Mouse (Mus musculus) hindbrain, embryonic 11.5 days (tissue): ENCODE data around the gene Cgnl1. TPM values are rescaled to one million over a fixed set of nuclear protein-coding genes. Genes with fewer than 3 reads are reported as not detected.
A peak's percentile ranks its signal among the peaks of the same experiment; 100 is the strongest.

Source experiments
- ATAC-seq: fragments of 200-750 bp; cut with Nextera tagmentation; 2 replicates; pipeline ENCODE4 v1.8.0; 2017; ENCODE audit warnings: mild to moderate bottlenecking, moderate TSS enrichment, moderate library complexity; ENCODE audit not compliant: low FRiP score
- DNase-seq: peaks from one replicate; pipeline ENCODE4 v3.0.0-alpha.2; 2015; ENCODE audit warnings: low spot score
- H3K27ac ChIP-seq: fragments of 300-500 bp; sonication (generic); 2 replicates; pipeline ENCODE4 v1.5.1; 2014; ENCODE audit warnings: mild to moderate bottlenecking, low read depth, low read length
- H3K27me3 ChIP-seq: fragments of 300-500 bp; sonication (generic); 2 replicates; pipeline ENCODE4 v1.6.1; 2014; ENCODE audit warnings: mild to moderate bottlenecking, low read length, moderate library complexity, mixed read lengths; ENCODE audit not compliant: control insufficient read depth, insufficient read depth
- H3K36me3 ChIP-seq: fragments of 300-500 bp; sonication (generic); 2 replicates; pipeline ENCODE4 v1.6.1; 2014; ENCODE audit warnings: mild to moderate bottlenecking, low read length, moderate library complexity, mixed read lengths; ENCODE audit not compliant: control insufficient read depth, insufficient read depth
- H3K4me1 ChIP-seq: fragments of 300-500 bp; sonication (generic); replicated peaks from 2 replicates; pipeline ENCODE4 v1.6.1; 2014; ENCODE audit warnings: low read length, mixed read lengths; ENCODE audit not compliant: control insufficient read depth, insufficient read depth
- H3K4me2 ChIP-seq: fragments of 300-500 bp; sonication (generic); replicated peaks from 2 replicates; pipeline ENCODE4 v1.6.1; 2014; ENCODE audit warnings: mild to moderate bottlenecking, low read depth, low read length
- H3K4me3 ChIP-seq: fragments of 300-500 bp; sonication (generic); 2 replicates; pipeline ENCODE4 v1.5.1; 2014; ENCODE audit warnings: low read depth, low read length
- H3K9ac ChIP-seq: fragments of 300-500 bp; sonication (generic); 2 replicates; pipeline ENCODE4 v1.6.1; 2014; ENCODE audit warnings: low read depth, low read length
- H3K9me3 ChIP-seq: fragments of 300-500 bp; sonication (generic); 2 replicates; pipeline ENCODE4 v1.6.1; 2016; ENCODE audit warnings: low read length; ENCODE audit not compliant: control insufficient read depth
- WGBS: fragments of 180-500 bp; shearing (Covaris S2); extraction: QIAGEN DNeasy Blood & Tissue Kit; methylation state at CpG from one replicate; pipeline ENCODE4 v1.1.7; 2014; 5-methylcytosine and 5-hydroxymethylcytosine counted together
- polyA plus RNA-seq: library from polyadenylated mRNA; unstranded; fragments of >200 nt; fragmentation: Nextera tagmentation; extraction: Ambion mirVana; gene quantifications from 2 replicates; pipeline ENCODE4 v1.2.1, GENCODE M21; 2014

Gene Cgnl1
- 5.0 and 6.3 TPM in 2 replicates for polyA plus RNA-seq

DNA sequence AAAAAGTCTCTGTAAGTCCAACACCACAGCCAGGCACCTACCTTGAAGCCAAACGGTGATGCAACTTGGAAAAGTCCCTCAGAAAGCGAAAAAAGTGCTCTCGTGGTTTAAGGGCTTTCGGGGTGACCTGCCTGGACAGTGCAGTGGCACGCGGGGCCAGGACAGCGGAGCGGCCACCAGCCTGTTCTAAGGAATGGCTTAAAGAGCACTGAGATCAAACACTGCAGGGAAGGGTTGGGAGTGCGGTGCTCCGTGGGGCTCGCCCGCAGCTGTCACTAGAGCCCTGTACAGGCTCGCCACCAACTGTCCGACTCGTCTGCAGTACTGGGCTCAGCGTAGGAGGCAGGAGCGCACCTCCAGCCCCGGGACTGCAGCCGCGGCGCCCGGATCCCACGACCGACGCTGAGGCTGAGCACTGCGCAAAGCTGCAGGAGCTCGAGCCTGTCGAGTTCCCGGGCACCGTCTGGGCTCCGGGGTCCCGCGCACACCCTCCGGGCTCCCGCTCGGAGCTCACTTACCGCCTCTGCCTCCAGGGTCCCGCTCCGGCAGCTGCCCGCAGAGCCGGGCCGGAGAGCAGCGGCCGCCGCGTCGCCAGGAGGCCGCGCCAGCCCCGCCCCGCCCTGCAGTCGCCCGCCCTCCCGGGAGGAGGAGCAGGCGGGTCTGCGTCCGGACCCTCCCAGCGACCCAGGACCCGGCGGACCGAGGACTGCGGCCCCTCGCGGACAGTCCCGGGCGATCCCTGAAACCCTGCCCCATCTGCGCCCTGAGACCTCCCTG, at the start of gene Cgnl1:
Cgnl1 (minus strand) TSS at position 612 of the 777 bp plus-strand sequence.
- no peak within 1 kb of the TSS for H3K27ac ChIP-seq
- under 1% methylated on average over 58 of the region's 67 CpGs for WGBS
- ATAC-seq: peak; percentile 86
- peak within 1 kb of the TSS; percentile 94 for H3K4me2 ChIP-seq
- peak within 1 kb of the TSS; percentile 67 for H3K9ac ChIP-seq
- H3K27me3 ChIP-seq: peaks cover 19% of the 10 kb centered on the region
- H3K36me3 ChIP-seq: no peaks in the 10 kb centered on the region
- peak within 1 kb of the TSS; percentile 54 for H3K4me3 ChIP-seq
- H3K4me1 ChIP-seq: peaks cover 3% of the 10 kb centered on the region
- H3K9me3 ChIP-seq: no peaks in the 10 kb centered on the region
- DNase-seq: peak; percentile 75

DNA sequence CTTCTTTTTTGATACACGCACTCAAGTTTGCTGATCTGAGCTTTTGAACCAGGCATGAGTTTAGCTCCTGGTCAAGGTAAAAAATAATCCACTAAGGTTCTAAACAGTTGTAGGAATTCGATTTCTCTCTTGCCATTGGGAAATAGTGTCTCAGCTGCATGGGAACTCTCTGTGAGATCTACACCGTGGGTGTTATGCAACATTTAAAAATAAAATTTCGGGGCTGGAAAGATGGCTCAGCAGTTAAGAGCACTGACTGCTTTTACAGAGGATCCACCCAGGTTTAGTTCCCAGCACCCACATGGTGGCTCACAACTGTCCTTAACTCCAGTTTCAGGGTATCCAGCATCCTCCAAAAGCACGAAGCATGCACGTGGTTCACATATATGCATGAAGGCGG, 47.1 kb upstream of the Cgnl1 start:
- no peak overlapping the region for H3K4me3 ChIP-seq
- DNase-seq: no peak
- no peaks in the 10 kb centered on the region for H3K4me1 ChIP-seq
- H3K27ac ChIP-seq: no peak overlapping the region
- no peak overlapping the region for H3K9ac ChIP-seq
- H3K27me3 ChIP-seq: no peaks in the 10 kb centered on the region
- no peak for ATAC-seq
- no peak overlapping the region for H3K4me2 ChIP-seq
- 93% methylated on average over 7 of the region's 7 CpGs for WGBS
- H3K36me3 ChIP-seq: no peaks in the 10 kb centered on the region
- H3K9me3 ChIP-seq: no peaks in the 10 kb centered on the region

DNA sequence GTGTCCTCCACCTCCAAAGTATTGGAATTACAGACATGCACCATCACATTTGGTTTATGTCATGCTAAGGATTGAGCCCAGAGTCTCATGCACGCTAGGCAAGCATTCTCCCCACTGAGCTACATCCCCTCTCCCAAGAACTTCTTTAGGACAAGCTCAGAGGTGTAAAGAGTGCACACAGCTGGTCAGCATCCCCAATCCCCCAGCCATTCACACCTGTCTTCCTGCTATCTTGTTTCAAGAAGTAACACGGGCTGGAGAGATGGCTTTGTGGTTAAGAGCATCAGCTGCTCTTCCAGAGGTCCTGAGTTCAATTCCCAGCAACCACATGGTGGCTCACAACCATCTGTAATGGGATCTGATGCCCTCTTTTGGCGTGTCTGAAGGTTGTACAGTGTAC, 44.7 kb upstream of the Cgnl1 start:
- H3K27me3 ChIP-seq: no peaks in the 10 kb centered on the region

DNA sequence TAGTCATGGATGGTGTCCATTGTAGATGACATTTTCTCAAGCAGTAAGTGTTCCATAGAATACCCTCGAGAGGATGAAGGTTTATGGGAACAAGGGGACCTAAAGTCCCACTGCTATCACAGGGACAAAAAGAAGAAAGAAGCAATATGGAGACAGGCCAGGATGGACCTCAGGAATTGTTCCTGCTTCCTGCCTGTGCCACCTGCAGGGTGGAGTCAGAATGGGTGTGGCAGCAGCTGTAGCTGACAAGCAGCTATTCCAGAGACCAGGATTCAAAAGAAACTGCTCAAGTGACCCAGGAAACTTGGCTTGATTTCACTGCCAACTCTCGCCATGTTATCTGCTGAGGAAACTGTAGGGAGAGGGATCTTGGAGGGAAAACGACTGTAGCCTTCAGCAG, 42.2 kb upstream of the Cgnl1 start:
- Histone ChIP-seq H3K4me2 (no peak overlapping the region), H3K9ac (no peak overlapping the region), H3K27ac (no peak overlapping the region), H3K36me3 (no peaks in the 10 kb centered on the region), H3K9me3 (no peaks in the 10 kb centered on the region), H3K4me1 (no peaks in the 10 kb centered on the region), H3K4me3 (no peak overlapping the region), H3K27me3 (no peaks in the 10 kb centered on the region)
- DNase-seq (no peak), ATAC-seq (no peak)
- WGBS: 81% methylated on average over 3 of the region's 3 CpGs

More for the DNA sequence above, 44.7 kb upstream of the Cgnl1 start:
- H3K36me3 ChIP-seq: no peaks in the 10 kb centered on the region
- H3K4me2 ChIP-seq: no peak overlapping the region
- 73% methylated on average over 3 of the region's 3 CpGs for WGBS
- H3K9ac ChIP-seq: no peak overlapping the region
- no peak overlapping the region for H3K27ac ChIP-seq
- no peaks in the 10 kb centered on the region for H3K9me3 ChIP-seq
- DNase-seq (no peak), ATAC-seq (no peak)
- H3K4me3 ChIP-seq: no peak overlapping the region
- no peaks in the 10 kb centered on the region for H3K4me1 ChIP-seq

DNA sequence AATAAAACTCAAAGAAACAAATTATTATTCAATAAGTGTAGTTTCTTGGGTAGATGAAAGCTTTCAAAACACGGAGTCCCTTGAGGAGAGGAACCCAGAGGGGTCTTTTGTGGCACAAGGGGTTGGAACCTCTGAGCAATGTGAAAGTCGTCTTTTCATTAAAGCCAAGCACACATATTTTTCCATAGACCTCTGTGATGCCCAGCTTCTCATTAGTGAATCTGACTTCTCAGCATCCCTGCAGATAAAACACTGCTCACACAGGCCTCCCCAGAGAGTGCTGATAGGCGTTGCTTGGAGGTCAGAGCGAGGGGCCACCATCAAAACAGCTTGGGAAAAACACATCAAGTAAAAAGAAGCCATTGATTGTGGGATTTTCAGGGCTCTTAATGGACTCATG, 41.5 kb upstream of the Cgnl1 start:
- no peak for ATAC-seq
- no peak overlapping the region for H3K4me3 ChIP-seq
- no peaks in the 10 kb centered on the region for H3K9me3 ChIP-seq
- no peaks in the 10 kb centered on the region for H3K4me1 ChIP-seq
- H3K27ac ChIP-seq: no peak overlapping the region
- no peak overlapping the region for H3K9ac ChIP-seq
- H3K36me3 ChIP-seq: no peaks in the 10 kb centered on the region
- WGBS: 48% methylated on average over 4 of the region's 4 CpGs
- H3K4me2 ChIP-seq: no peak overlapping the region
- DNase-seq: no peak
- no peaks in the 10 kb centered on the region for H3K27me3 ChIP-seq

DNA sequence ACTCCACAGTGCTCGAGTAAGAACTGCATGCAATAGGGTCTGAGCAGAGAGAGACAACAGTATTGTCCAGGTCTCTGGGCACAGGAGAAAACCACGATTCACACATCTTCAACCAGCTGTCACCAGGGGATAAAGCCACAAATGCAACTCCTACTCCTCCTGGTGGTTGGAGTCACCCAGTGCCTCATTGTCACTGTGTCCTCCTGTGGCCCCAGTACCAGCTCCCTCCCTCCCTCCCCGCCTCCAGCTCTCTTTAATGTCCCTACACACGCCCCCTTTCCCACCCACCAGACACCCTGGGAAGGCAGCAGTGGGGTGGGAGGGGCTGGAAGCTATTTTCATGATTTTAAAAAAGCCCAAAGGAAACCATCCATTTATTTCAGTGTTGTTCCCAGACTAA, 41.0 kb upstream of the Cgnl1 start:
- H3K36me3 ChIP-seq: no peaks in the 10 kb centered on the region
- no peaks in the 10 kb centered on the region for H3K4me1 ChIP-seq
- H3K27me3 ChIP-seq: no peaks in the 10 kb centered on the region
- H3K9me3 ChIP-seq: no peaks in the 10 kb centered on the region
- no peak overlapping the region for H3K4me2 ChIP-seq
- 39% methylated on average over 4 of the region's 4 CpGs for WGBS
- ATAC-seq: no peak
- no peak for DNase-seq
- H3K4me3 ChIP-seq: no peak overlapping the region
- no peak overlapping the region for H3K9ac ChIP-seq
- H3K27ac ChIP-seq: no peak overlapping the region

DNA sequence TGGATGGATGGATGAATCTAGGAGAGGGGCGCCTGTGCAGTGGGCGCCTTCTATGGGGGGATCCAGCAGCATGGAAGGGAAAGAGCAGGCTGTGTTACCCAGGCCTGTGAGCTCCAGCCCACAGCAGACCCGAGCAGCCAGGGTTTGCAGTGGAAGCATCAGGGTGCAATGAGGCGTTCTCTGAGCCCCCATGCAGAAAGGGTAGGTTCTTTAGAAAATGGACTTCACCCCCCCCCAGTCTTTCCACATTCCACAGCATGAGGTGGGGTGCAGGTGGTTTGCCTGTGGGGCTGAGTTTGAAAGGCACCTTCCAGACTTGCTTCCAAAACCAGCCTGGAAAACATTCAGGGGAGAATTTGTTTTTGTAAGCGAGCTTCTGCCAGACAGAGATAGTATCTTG, 40.0 kb upstream of the Cgnl1 start:
- DNase-seq (no peak), ATAC-seq (no peak)
- no peaks in the 10 kb centered on the region for H3K36me3 ChIP-seq
- no peak overlapping the region for H3K27ac ChIP-seq
- no peak overlapping the region for H3K4me3 ChIP-seq
- 81% methylated on average over 5 of the region's 5 CpGs for WGBS
- no peaks in the 10 kb centered on the region for H3K27me3 ChIP-seq
- no peak overlapping the region for H3K4me2 ChIP-seq
- H3K9me3 ChIP-seq: no peaks in the 10 kb centered on the region
- H3K9ac ChIP-seq: no peak overlapping the region
- no peaks in the 10 kb centered on the region for H3K4me1 ChIP-seq

DNA sequence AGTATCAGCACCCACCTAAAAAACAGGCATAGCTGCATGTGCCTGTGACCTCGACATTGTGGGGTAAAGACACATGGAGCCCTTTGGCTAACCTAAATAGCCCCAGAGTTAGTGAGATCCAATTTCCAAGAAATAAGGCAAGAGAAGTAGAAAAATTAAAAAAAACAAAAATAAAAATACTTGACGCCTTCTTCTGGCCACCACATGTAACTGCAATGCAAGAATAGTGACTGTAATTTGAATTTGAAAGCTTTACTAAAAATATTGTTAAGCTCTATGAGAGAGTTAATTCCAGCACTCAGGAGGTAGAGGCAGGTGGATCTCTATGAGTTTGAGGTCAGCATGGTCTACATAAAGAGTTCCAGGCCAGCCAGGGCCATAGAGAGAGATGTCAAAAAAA, 39.3 kb upstream of the Cgnl1 start:
- H3K4me3 ChIP-seq: no peak overlapping the region
- ATAC-seq (no peak), DNase-seq (no peak)
- WGBS: 92% methylated on average over 2 of the region's 2 CpGs
- no peaks in the 10 kb centered on the region for H3K27me3 ChIP-seq
- no peaks in the 10 kb centered on the region for H3K4me1 ChIP-seq
- H3K4me2 ChIP-seq: no peak overlapping the region
- no peaks in the 10 kb centered on the region for H3K36me3 ChIP-seq
- no peak overlapping the region for H3K27ac ChIP-seq
- H3K9me3 ChIP-seq: no peaks in the 10 kb centered on the region
- no peak overlapping the region for H3K9ac ChIP-seq

DNA sequence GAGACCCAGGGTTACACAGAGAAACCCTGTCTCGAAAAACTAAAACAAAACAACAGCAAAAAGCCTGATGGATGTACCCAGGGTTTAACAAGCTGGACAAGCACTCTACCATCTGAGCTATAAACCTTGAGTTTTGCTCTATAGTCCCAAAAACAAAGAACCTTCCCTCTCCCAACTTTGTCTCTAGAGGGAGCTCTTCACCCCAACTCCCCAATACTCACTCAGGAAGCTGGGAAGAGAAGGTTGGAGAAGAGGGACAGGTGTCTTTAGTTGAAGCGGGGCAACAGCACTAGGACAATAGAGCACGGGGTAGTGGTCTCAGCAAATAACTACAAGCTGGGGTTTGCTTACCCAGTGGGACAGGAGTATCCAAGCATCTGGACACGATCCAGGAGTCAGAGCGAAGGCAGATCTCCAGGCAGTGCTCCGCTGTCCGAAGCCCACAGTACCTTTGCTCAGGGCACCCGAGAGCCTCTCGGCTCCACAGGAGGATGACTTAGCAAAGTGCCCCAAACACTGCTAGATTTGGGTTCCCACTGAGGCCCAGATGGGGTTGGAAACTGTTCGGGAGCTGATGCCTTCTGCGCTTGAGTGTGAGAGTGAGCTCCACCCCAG, 37.3 kb upstream of the Cgnl1 start:
- H3K36me3 ChIP-seq: no peaks in the 10 kb centered on the region
- no peaks in the 10 kb centered on the region for H3K27me3 ChIP-seq
- H3K4me1 ChIP-seq: no peaks in the 10 kb centered on the region
- ATAC-seq (no peak), DNase-seq (peak; percentile 44)
- no peak overlapping the region for H3K27ac ChIP-seq
- peak overlapping the region; percentile 11; the same call in 1 of the 2 replicates for H3K4me2 ChIP-seq
- no peak overlapping the region for H3K9ac ChIP-seq
- peak overlapping the region; percentile 6; the same call in 1 of the 2 replicates for H3K4me3 ChIP-seq
- 32% methylated on average over 11 of the region's 11 CpGs for whole genome bisulfite sequencing
- H3K9me3 ChIP-seq: no peaks in the 10 kb centered on the region
